Mouse (Mus musculus): ENCODE data around the gene Mobp.

Mobp gene

DNA sequence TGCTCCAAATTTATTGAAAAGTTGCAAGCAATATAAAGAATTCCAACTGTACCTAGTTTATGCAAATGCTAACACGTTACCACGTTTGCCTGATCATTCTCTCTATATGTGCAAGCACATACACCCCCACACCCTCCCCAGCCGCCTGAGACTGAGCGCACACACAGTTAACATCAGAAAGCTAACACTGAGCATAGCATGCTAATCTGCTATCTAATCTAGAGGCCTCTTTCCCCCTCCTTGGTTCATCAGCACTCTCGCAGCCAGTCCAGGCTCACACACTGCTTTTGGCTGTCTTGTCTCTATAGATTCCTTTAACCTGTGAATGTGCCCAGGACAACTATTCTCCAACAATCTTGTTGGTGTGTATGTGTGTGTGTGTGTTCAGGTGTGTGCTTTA is 1.6 kb downstream of the Mobp start:
- no peaks in the 10 kb centered on the region for H3K9me3 ChIP-seq (ENCODE audit: low read length)
- H3K36me3 ChIP-seq (ENCODE audit: insufficient read depth, low read length), result peaks cover 10% of the 10 kb centered on the region
- peaks cover 80% of the 10 kb centered on the region for H3K4me1 ChIP-seq (replicated peaks; ENCODE audit: low read depth, low read length)
- TF ChIP-seq POU5F1 (IDR thresholded peaks at IDR 0.05; ENCODE audit: borderline replicate concordance, low read length), result no peak
- peak overlapping the region; percentile 45; the same call in 1 of the 2 replicates for H3K4me3 ChIP-seq (replicated peaks; ENCODE audit: low read length)
- H3K27me3 ChIP-seq (ENCODE audit: insufficient read depth, low read length), result peaks cover 3% of the 10 kb centered on the region; the same call in 1 of the 2 replicates

DNA sequence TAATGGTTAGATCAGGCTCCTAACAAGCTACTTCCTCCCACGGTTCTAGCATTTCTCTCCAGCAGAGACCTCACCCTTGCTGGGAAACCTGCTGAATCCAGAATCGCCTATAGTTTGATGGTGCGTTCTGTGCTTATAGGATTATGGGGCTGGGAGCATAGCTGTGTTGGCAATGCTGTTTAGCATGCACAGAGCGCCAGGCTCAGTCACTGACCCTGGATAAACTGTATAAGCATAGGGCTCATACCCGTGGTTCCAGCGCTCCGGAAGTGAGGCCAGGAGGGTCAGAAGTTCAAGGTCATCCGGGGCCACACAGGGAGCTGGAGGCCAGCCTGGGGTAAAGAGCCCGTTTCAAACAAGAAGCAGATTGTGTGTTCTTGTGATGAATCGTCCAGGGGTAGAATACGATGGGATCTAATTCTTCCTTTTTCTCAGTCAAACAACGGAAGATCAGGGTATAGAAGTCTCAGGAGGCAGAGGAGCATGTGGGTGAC is 2.4 kb downstream of the Mobp start:
- Histone ChIP-seq H3K4me3 (replicated peaks; ENCODE audit: low read length) (peak overlapping the region; percentile 45; the same call in 1 of the 2 replicates), H3K27me3 (ENCODE audit: insufficient read depth, low read length) (peaks cover 3% of the 10 kb centered on the region; the same call in 1 of the 2 replicates), H3K4me1 (replicated peaks; ENCODE audit: low read depth, low read length) (peaks cover 86% of the 10 kb centered on the region), H3K36me3 (ENCODE audit: insufficient read depth, low read length) (peaks cover 15% of the 10 kb centered on the region), H3K9me3 (ENCODE audit: low read length) (no peaks in the 10 kb centered on the region)
- TF ChIP-seq CTCF (conservative IDR thresholded peaks at IDR 0.05; ENCODE audit: low read length) (no peak), POU5F1 (IDR thresholded peaks at IDR 0.05; ENCODE audit: borderline replicate concordance, low read length) (no peak), NANOG (IDR thresholded peaks at IDR 0.05; ENCODE audit: borderline replicate concordance, low read length) (peak; percentile 53; the same call in 1 of the 2 replicates)

DNA sequence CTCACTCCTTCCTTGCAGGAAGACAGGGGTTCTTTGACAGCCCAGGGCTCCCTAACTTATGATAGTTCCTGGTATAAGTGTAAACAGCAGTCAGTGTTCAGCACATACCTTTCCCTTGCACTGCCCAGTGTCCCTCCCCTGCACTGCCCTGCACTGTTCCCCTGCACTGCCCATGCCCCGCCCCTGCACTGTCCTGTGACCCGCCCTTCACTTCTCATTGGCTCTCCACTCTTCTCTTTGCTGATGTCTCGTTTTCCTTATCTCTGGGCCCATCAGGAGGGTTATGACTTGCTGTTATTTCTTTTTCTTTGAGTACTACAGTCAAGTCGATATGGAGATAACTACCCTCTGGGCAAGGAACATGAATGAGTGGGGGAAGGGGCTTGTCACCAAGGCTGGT is 8.5 kb downstream of the Mobp start:
- TF ChIP-seq CTCF (conservative IDR thresholded peaks at IDR 0.05; ENCODE audit: low read length) (no peak), POU5F1 (IDR thresholded peaks at IDR 0.05; ENCODE audit: borderline replicate concordance, low read length) (no peak), NANOG (IDR thresholded peaks at IDR 0.05; ENCODE audit: borderline replicate concordance, low read length) (no peak)
- Histone ChIP-seq H3K4me1 (replicated peaks; ENCODE audit: low read depth, low read length) (peaks cover 51% of the 10 kb centered on the region), H3K27me3 (ENCODE audit: insufficient read depth, low read length) (no peaks in the 10 kb centered on the region), H3K9me3 (ENCODE audit: low read length) (no peaks in the 10 kb centered on the region), H3K36me3 (ENCODE audit: insufficient read depth, low read length) (peaks cover 15% of the 10 kb centered on the region), H3K4me3 (replicated peaks; ENCODE audit: low read length) (no peak overlapping the region)

DNA sequence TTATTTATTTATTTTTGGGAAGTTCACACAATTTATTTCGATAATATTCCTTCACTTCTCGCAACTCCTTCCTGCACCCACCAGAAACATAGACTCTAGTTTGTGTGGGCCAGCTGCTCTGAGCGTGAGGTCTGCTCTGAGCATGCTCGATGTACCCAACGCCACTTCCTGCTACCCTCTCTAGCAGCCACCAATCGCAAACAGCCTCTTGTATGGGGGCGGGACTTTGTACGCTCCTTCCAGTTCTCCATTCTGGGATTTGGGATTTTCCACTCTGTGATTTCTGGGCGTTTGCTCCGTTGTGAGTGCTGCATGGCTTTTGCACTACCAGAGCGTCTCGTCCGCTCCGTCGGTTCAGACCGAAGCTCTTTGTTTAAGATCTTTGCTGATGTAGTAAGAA is 14.4 kb downstream of the Mobp start:
- peaks cover 24% of the 10 kb centered on the region for H3K4me1 ChIP-seq (replicated peaks; ENCODE audit: low read depth, low read length)
- H3K36me3 ChIP-seq (ENCODE audit: insufficient read depth, low read length), result peaks cover 6% of the 10 kb centered on the region; the same call in 1 of the 2 replicates
- no peak for TF ChIP-seq POU5F1 (IDR thresholded peaks at IDR 0.05; ENCODE audit: borderline replicate concordance, low read length)
- no peak for TF ChIP-seq NANOG (IDR thresholded peaks at IDR 0.05; ENCODE audit: borderline replicate concordance, low read length)
- TF ChIP-seq CTCF (conservative IDR thresholded peaks at IDR 0.05; ENCODE audit: low read length), result no peak
- H3K4me3 ChIP-seq (replicated peaks; ENCODE audit: low read length), result peak overlapping the region; percentile 74
- H3K27me3 ChIP-seq (ENCODE audit: insufficient read depth, low read length), result 0 out of 2 replicates have a peak, but pooled peaks cover 3% of the 10 kb centered on the region
- no peaks in the 10 kb centered on the region for H3K9me3 ChIP-seq (ENCODE audit: low read length)

DNA sequence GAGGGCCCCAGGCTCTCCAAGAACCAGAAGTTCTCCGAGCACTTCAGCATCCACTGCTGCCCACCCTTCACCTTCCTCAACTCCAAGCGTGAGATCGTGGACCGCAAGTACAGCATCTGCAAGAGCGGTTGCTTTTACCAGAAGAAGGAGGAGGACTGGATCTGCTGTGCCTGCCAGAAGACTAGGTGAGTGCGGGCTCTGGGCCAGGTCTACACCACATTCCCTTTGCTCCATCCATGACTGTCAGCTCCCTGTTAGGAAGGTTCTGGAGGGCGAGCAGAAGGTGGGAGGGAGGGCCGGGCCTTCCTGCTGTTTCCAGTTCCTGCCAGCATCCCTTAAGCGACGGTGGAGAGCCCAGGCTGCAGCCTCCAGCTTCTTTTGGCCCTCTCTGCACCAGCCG is 18.3 kb downstream of the Mobp start:
- Histone ChIP-seq H3K4me1 (replicated peaks; ENCODE audit: low read depth, low read length) (peaks cover 21% of the 10 kb centered on the region), H3K9me3 (ENCODE audit: low read length) (peaks cover 9% of the 10 kb centered on the region; the same call in 1 of the 2 replicates), H3K4me3 (replicated peaks; ENCODE audit: low read length) (peak overlapping the region; percentile 69), H3K36me3 (ENCODE audit: insufficient read depth, low read length) (peaks cover 17% of the 10 kb centered on the region; the same call in 1 of the 2 replicates), H3K27me3 (ENCODE audit: insufficient read depth, low read length) (peaks cover 3% of the 10 kb centered on the region; the same call in 1 of the 2 replicates)
- TF ChIP-seq NANOG (IDR thresholded peaks at IDR 0.05; ENCODE audit: borderline replicate concordance, low read length) (no peak), POU5F1 (IDR thresholded peaks at IDR 0.05; ENCODE audit: borderline replicate concordance, low read length) (no peak), CTCF (conservative IDR thresholded peaks at IDR 0.05; ENCODE audit: low read length) (no peak)

DNA sequence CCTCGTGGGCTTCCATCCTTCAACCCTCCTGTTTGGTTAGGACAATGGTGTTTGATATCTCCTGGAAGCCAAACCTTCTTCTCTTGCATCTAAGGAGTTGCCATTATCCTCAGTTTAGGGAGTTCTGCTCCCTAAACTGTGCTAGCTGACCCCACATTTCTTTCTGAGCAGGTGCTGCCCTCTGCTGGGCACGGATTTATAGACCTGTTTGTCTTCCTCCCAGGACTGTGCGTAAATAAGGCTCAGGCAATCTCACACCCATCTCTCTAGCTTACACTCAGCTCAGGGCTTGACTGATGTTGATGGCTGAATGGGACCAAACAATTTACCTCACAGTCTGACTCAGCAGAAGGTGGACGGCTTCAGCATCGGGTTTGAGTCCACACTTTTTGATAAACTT is 21.8 kb downstream of the Mobp start:
- H3K36me3 ChIP-seq (ENCODE audit: insufficient read depth, low read length), result peaks cover 28% of the 10 kb centered on the region; the same call in 1 of the 2 replicates
- no peak overlapping the region for H3K4me3 ChIP-seq (replicated peaks; ENCODE audit: low read length)
- H3K4me1 ChIP-seq (replicated peaks; ENCODE audit: low read depth, low read length), result peaks cover 35% of the 10 kb centered on the region
- TF ChIP-seq POU5F1 (IDR thresholded peaks at IDR 0.05; ENCODE audit: borderline replicate concordance, low read length) (no peak), CTCF (conservative IDR thresholded peaks at IDR 0.05; ENCODE audit: low read length) (peak; percentile 66)
- peaks cover 3% of the 10 kb centered on the region; the same call in 1 of the 2 replicates for H3K27me3 ChIP-seq (ENCODE audit: insufficient read depth, low read length)
- peaks cover 9% of the 10 kb centered on the region; the same call in 1 of the 2 replicates for H3K9me3 ChIP-seq (ENCODE audit: low read length)

DNA sequence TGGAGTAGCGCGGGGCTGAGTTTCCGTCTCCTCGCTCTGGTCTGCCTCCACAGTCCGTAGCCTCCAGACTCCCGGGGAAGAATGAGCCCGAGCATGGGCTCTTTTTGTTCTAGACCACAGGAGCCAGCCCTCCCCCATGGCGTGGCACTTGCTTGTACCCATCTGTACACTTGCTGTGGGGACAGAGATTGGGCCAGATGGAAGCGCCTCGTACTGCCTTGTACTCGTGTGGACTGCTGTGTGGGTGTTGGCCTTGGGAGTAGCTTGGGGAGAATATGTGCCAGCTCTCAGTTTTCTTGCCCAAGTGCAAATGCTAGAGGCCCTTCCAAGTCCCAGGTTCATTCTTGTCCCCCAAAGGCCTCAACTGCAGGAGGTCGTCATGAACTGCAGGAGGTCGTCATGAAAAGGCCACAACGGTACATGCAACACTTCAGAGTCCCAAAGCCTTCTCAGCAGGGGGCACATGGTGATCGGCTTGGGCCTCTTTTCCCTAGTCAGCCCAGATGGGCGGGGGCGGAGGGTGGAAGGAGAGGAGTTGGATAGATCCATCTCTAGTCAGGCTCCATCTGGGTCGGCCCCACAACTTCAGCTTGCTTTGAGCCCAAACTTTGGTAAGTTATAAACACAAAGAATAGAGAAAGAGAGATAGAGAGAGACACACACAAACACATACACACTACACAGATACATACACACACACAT is 25.1 kb downstream of the Mobp start:
- Histone ChIP-seq H3K9me3 (ENCODE audit: low read length) (peaks cover 9% of the 10 kb centered on the region; the same call in 1 of the 2 replicates), H3K36me3 (ENCODE audit: insufficient read depth, low read length) (peaks cover 19% of the 10 kb centered on the region; the same call in 1 of the 2 replicates), H3K4me1 (replicated peaks; ENCODE audit: low read depth, low read length) (peaks cover 31% of the 10 kb centered on the region), H3K4me3 (replicated peaks; ENCODE audit: low read length) (peak overlapping the region; percentile 56), H3K27me3 (ENCODE audit: insufficient read depth, low read length) (no peaks in the 10 kb centered on the region; the same call in 1 of the 2 replicates)
- no peak for TF ChIP-seq NANOG (IDR thresholded peaks at IDR 0.05; ENCODE audit: borderline replicate concordance, low read length)
- no peak for TF ChIP-seq POU5F1 (IDR thresholded peaks at IDR 0.05; ENCODE audit: borderline replicate concordance, low read length)
- no peak for TF ChIP-seq CTCF (conservative IDR thresholded peaks at IDR 0.05; ENCODE audit: low read length)

DNA sequence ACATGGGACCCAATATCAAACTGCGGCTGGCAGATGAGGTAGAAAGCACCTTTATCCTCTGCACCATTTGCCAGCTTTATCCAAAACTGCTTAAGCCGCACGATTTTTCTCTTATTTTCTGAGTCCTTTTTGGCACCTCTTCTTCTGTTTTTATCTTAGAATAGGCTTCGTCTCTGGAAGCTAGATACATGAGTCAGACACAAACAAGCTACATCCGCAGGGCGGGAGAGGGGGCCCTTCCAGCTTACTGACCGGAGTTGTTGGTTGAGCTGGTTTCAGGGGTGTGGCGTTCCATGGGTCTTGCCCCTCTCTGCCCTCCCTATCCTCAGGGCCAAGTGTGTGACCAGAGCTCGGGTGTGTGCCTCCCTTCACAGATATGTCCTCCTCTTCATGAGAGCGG is 29.3 kb downstream of the Mobp start:
- TF ChIP-seq NANOG (IDR thresholded peaks at IDR 0.05; ENCODE audit: borderline replicate concordance, low read length) (no peak), POU5F1 (IDR thresholded peaks at IDR 0.05; ENCODE audit: borderline replicate concordance, low read length) (no peak), CTCF (conservative IDR thresholded peaks at IDR 0.05; ENCODE audit: low read length) (no peak)
- H3K4me1 ChIP-seq (replicated peaks; ENCODE audit: low read depth, low read length), result peaks cover 35% of the 10 kb centered on the region
- no peaks in the 10 kb centered on the region for H3K9me3 ChIP-seq (ENCODE audit: low read length)
- peaks cover 4% of the 10 kb centered on the region; the same call in 1 of the 2 replicates for H3K36me3 ChIP-seq (ENCODE audit: insufficient read depth, low read length)
- H3K4me3 ChIP-seq (replicated peaks; ENCODE audit: low read length), result peak overlapping the region; percentile 24
- no peaks in the 10 kb centered on the region; the same call in 1 of the 2 replicates for H3K27me3 ChIP-seq (ENCODE audit: insufficient read depth, low read length)
